Mouse (Mus musculus) T-cell, adult 2 months (primary cell): Measurements from ENCODE around the gene Epb41l1.
A peak's percentile ranks its signal among the peaks of the same experiment; 100 is the strongest.

Experiments
- DNase-seq: peaks from one replicate; pipeline ENCODE4 v3.0.0; 2022; ENCODE audit warnings: low spot score

Epb41l1 gene

GRCm38 (mm10) chr2:156538817-156539555 is 118.3 kb downstream of the Epb41l1 start:
- no peak for DNase-seq

GRCm38 (mm10) chr2:156540991-156541390 is 120.3 kb downstream of the Epb41l1 start:
- no peak for DNase-seq

GRCm38 (mm10) chr2:156542410-156542809 is 121.7 kb downstream of the Epb41l1 start:
- DNase-seq: no peak

DNA sequence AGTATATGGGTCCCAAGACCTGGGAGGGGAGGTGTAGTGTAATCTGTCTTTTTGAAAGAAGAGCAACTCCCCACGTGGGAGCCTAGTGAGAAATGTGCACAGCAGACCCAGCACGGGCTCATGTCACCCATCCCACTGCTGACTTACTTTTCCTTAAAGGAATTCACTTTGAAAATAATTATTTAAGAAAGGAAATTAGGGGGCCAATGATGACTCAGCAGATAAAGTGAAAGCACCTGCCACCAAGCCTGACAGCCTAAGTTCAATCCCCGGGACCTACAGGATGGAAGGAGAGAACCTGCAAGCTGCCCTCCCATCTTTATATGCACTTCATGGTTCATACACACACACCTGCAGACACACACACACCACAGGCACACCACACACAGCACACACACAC is 123.1 kb downstream of the Epb41l1 start:
- no peak for DNase-seq

DNA sequence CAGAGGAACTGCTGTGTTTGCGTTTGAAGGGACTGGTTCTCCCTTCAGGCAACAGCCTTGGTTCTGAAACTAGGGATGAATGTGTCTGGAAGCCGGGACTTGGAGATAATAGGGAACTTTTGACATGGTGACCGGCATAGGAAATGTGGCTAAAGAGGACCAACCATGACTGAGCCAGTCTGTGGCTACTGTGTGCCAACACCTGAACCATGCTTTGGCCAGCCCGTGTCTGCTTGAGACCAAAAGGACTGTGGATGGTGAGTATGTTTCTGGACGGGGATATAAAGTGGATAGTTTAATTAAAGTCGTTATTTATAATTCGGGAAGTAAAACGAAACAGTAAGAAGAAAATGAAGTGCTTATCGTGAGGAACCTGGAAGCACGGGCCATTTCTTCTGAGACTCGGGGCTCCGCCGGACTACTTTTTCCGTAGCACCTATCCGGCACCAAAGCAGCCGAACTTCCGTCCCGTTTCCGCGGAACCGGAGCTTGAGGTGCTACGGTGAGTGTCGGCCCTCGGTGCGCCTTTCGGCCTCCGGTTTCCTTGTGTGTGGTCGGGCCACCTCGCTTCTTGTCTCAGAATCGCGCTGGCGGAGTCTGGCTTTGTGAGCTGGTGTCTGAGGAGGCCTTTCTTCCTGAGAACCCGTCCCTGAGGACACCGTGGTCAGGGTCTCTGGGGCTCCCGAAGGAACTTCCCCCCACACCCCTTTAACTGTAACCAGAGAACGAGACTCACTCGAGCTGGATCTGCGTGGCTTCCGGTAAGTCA is 126.6 kb downstream of the Epb41l1 start, which contains the start of gene Aar2:
Aar2 (plus strand) TSS at position 462 of the 769 bp plus-strand sequence.
- DNase-seq: peak; percentile 82

GRCm38 (mm10) chr2:156552421-156552820 is 131.7 kb downstream of the Epb41l1 start:
- DNase-seq: no peak

DNA sequence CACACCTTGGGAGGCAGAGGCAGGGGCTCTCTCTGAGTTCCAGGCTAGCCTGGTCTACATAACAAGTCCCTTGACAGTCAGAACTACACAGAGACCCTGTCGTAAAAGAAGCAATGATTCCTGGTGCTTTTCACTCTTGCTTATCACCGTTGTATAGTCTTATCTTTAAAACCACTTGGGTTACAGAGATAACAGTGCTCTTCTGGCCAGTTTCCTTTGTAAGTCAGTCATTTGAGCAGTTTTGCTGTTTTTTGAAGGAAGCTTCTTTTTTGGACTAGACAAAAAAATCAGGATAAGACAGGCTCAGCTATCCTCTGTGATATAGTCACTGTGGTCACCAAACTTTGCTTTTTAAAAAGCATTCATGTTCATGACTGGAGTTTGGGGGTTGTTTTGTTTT is 141.1 kb downstream of the Epb41l1 start:
- no peak for DNase-seq

- no peak for DNase-seq
Observed at GRCm38 (mm10) chr2:156563557-156563956, 142.8 kb downstream of the Epb41l1 start.

DNA sequence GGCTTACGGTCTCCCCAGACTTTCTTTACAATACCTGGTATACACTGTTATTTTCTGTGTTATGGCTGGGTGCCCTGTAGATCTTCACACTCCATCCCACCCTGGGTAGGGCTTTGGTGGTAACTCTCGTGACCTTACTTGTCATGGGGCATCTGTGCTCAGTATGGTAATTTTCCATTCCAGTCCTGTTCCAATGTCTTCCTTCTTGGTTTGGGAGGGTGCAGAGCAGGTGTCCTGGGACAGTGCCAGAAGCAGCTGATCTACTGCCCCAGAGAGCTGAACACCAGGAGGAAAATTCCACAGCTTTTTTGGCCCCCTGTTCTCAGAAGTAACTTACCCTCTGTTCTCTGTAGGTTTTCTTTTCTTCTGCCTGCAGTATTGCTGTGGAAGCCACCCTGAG is 145.8 kb downstream of the Epb41l1 start:
- no peak for DNase-seq

DNA sequence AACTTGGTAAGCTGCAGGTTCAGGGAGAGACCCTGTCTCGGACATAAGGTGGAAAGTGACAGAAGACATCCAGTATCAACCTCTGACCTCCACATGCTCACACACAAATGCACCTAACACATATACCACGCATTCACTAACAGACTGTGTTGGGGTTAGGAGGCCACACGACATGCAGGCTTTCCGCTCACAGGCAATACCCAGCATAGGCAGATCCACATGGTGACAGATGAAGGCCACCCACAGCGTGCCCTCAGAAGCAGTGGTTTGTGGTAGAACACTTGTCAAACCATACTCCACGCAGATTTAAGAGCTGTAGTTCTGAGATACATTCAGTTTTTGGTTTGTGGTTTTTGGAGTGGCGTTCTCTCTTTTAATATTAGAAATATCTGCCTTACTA is 147.9 kb downstream of the Epb41l1 start:
- DNase-seq: no peak

DNA sequence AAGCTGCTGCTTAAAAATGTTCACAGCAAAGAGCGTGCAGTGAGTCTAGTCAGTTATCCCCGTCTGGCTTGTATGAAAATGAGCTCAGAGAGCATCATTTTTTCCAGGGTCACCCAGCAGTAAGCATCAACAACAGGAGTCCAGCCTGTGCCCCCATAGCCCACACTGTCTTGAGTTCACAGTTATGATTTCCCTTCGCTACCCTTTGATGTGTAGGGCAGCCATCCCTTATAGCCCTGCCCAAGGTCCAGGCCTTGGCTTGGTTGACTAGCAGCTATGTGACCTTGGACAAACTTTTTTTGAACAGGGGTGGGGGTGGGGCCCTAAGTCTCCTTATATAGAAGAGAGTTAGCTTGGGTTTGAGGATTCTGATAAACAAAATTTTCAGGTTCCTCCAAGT is 148.6 kb downstream of the Epb41l1 start:
- no peak for DNase-seq

DNA sequence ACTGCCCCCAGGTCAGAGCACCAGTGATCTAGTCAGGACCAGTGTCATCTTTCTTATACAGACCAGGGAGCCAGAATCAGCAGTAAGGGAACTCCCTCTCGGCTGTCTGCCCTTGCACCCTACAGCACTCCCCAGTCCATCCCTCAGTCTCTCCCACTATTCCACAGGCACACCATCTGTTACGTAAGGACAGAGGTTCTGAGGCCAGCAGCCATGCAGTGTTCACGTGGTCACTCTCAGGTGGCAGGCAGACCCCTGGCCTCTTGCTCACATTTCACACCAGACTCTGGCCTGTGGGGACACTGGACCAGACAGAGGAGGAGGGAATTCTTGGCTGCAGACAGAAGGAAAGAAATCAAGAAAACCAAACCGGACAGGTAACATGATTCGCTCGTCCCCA is 150.8 kb downstream of the Epb41l1 start:
- DNase-seq: no peak

- DNase-seq: no peak
Observed at GRCm38 (mm10) chr2:156576850-156577587, 156.3 kb downstream of the Epb41l1 start.

DNA sequence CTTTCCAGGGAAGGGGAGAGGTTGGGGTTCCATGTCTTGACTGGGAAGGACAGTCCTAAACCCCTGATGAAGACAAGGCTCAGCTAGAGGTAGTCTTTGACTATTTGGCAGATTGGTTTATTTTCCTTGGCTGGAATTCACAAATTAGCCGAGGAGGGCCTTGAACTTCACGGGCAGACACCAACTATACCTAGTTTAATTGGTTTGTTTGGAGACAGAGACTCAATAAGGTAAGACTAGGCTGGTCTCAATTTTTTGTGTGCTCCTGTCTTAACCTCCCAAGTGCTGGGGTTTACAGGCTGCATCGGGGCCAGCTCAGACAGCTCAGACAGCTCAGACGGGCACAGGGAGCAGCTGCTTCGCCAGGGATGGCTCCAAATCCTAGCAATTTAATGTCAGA is 159.8 kb downstream of the Epb41l1 start:
- DNase-seq: no peak

DNA sequence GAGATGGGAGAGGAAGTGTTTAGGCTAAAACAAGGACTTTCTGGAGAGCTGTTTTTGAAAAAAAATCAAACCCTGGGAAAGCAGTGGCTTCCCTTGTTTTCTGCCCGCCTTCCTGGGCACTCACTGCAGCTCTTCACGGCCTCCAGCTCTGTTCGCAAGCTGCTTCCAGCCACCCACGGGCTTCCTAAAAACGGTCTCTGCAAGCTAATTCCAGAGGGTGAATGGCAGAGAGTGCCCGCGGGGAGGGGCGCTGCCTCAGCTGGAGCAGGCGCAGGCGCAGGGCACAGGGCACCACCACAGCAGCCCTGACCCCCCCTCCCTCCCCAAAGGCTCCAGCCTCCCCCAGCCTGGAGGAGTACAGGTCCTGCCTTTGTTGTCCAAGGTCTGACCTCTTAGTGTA is 160.5 kb downstream of the Epb41l1 start:
- no peak for DNase-seq

DNA sequence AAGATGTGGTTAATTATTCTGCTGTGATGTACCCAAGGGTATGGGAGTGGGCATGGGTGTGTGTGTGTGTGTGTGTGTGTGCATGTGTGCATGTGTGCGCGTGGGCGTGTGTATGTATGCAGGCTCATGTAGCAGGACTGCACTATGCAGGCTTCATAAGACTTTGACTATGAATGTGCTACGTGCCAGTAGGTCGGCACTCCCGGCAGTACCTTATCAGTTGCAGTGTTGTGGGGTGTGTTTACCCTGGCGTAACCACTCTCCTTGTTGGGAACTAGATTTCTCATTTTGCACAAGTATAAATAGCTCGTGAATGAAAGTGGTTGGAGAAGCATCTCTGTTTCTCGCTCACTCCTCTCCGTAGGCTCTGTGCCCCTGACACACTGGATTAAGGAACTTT is 162.2 kb downstream of the Epb41l1 start:
- no peak for DNase-seq

GRCm38 (mm10) chr2:156584154-156584796 is 163.6 kb downstream of the Epb41l1 start:
- no peak for DNase-seq

- no peak for DNase-seq
Observed at GRCm38 (mm10) chr2:156584797-156585471, 164.2 kb downstream of the Epb41l1 start.

DNA sequence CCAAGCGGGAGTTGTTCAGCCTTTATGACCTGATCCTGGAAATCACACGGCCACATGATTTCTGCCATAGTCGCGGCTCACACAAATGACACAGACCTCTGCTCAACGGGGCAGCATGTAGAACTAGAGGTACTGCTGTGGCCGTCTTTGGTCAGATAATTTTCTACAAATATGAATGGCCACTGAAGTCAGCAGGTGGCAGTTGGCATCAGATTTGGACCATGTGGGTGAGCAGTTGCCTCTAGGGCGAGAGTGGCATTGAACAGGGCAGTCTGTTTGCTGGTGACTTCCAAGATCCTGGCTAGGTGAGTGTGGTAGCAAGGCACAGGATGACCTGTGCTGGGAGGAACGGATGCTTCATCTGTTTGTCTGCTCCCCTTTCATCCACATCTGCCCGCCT is 168.8 kb downstream of the Epb41l1 start:
- no peak for DNase-seq
